ENCODE assay signal across 13 mouse cellular contexts in genomic region chr14:30674947-30675346, GRCm38 (mm10). TPM values are rescaled to one million over a fixed set of nuclear protein-coding genes. Genes with fewer than 3 reads are reported as not detected.
DNase-seq lines count a peak whose midpoint lies in the region; ATAC-seq and TF ChIP-seq lines count a peak whose summit lies in the region.
"Had no signal": no experiment of that assay in that cellular context is flagged by ENCODE, and none has a peak within 500 bp of the region (broad histone marks: within the 10 kb centered on the region; RNA-seq: fewer than 3 reads in every experiment).

No protein-coding gene starts in this region.

- no peak for TF ChIP-seq CTCF in intestine, postnatal 0 days (IDR thresholded peaks at IDR 0.05; ENCODE audit: low read depth)

- H3K4me3 ChIP-seq in liver, embryonic 16.5 days (ENCODE audit: low read depth, low read length), result no peak overlapping the region
- no peak overlapping the region for H3K4me3 ChIP-seq in intestine, postnatal 0 days (ENCODE audit: low read depth, low read length)
- no peak overlapping the region for H3K4me3 ChIP-seq in hindbrain, embryonic 10.5 days
- H3K4me3 ChIP-seq in hindbrain, embryonic 13.5 days, result no peak overlapping the region
- H3K4me3 ChIP-seq: limb, embryonic 12.5 days; midbrain, embryonic 15.5 days had no signal

- H3K27me3 ChIP-seq in liver, embryonic 16.5 days (ENCODE audit: control insufficient read depth, insufficient read depth, low read depth, low read length), result no peaks in the 10 kb centered on the region
- no peaks in the 10 kb centered on the region for H3K27me3 ChIP-seq in intestine, postnatal 0 days (replicated peaks; ENCODE audit: control insufficient read depth, insufficient read depth, low read length)
- H3K27me3 ChIP-seq in hindbrain, embryonic 10.5 days (ENCODE audit: insufficient read depth, poor library complexity, severe bottlenecking), result no peaks in the 10 kb centered on the region
- no peaks in the 10 kb centered on the region for H3K27me3 ChIP-seq in hindbrain, embryonic 13.5 days
- H3K27me3 ChIP-seq: limb, embryonic 12.5 days; midbrain, embryonic 15.5 days had no signal

- H3K9ac ChIP-seq in liver, embryonic 16.5 days (ENCODE audit: low read depth, low read length), result no peak overlapping the region
- no peak overlapping the region for H3K9ac ChIP-seq in intestine, postnatal 0 days (ENCODE audit: low read depth, low read length)
- H3K9ac ChIP-seq in hindbrain, embryonic 13.5 days, result no peak overlapping the region
- H3K9ac ChIP-seq: limb, embryonic 12.5 days; midbrain, embryonic 15.5 days had no signal

- no peak overlapping the region for H3K4me2 ChIP-seq in liver, embryonic 16.5 days (ENCODE audit: low read depth, low read length)
- H3K4me2 ChIP-seq in intestine, postnatal 0 days (replicated peaks; ENCODE audit: low read depth), result no peak overlapping the region
- no peak overlapping the region for H3K4me2 ChIP-seq in hindbrain, embryonic 13.5 days
- H3K4me2 ChIP-seq: limb, embryonic 12.5 days; midbrain, embryonic 15.5 days had no signal

- no peaks in the 10 kb centered on the region for H3K9me3 ChIP-seq in liver, embryonic 16.5 days (replicated peaks; ENCODE audit: control insufficient read depth, low read length)
- H3K9me3 ChIP-seq in intestine, postnatal 0 days (ENCODE audit: control insufficient read depth), result no peaks in the 10 kb centered on the region
- no peaks in the 10 kb centered on the region for H3K9me3 ChIP-seq in hindbrain, embryonic 10.5 days
- H3K9me3 ChIP-seq in hindbrain, embryonic 13.5 days, result no peaks in the 10 kb centered on the region
- H3K9me3 ChIP-seq: limb, embryonic 12.5 days; midbrain, embryonic 15.5 days had no signal

- 0 out of 2 replicates have a peak overlapping the region, but pooled peaks have one; percentile 19 for H3K27ac ChIP-seq in liver, embryonic 16.5 days (ENCODE audit: low read length)
- no peak overlapping the region for H3K27ac ChIP-seq in intestine, postnatal 0 days (ENCODE audit: low read depth, low read length)
- no peak overlapping the region for H3K27ac ChIP-seq in hindbrain, embryonic 10.5 days
- no peak overlapping the region for H3K27ac ChIP-seq in hindbrain, embryonic 13.5 days
- H3K27ac ChIP-seq: limb, embryonic 12.5 days; midbrain, embryonic 15.5 days had no signal

- peak; percentile 72 for DNase-seq in CD4-positive, CD25-positive, alpha-beta regulatory T cell, adult 2 months (ENCODE audit: low read depth, low spot score)
- peak; percentile 52 for DNase-seq in c-Kit-positive CD71-positive TER-119-negative erythroid progenitor cells, embryonic 14.5 days (ENCODE audit: low read depth)
- no peak for DNase-seq in hindbrain, embryonic 10.5 days (ENCODE audit: low spot score)
- no peak for DNase-seq in retina, postnatal 1 day
- DNase-seq: cerebellum, adult 11 months; kidney, adult 18-20 months; layer of hippocampus, adult 9-11 months had no signal

- peak; percentile 80 for ATAC-seq in liver, embryonic 16.5 days (ENCODE audit: low read depth)
- peak; percentile 96 for ATAC-seq in megakaryocyte-erythroid progenitor cell, adult 5-6 weeks (replicated peaks; ENCODE audit: low FRiP score, low TSS enrichment, poor library complexity, severe bottlenecking)
- ATAC-seq in intestine, postnatal 0 days, result no peak
- no peak for ATAC-seq in hindbrain, embryonic 13.5 days (ENCODE audit: low FRiP score)
- ATAC-seq: midbrain, embryonic 15.5 days had no signal

- peaks cover 2% of the 10 kb centered on the region; the same call in 1 of the 2 replicates for H3K36me3 ChIP-seq in liver, embryonic 16.5 days (ENCODE audit: control insufficient read depth, insufficient read depth)
- peaks cover 69% of the 10 kb centered on the region for H3K36me3 ChIP-seq in intestine, postnatal 0 days (ENCODE audit: control insufficient read depth, insufficient read depth)
- H3K36me3 ChIP-seq in hindbrain, embryonic 10.5 days, result peaks cover 76% of the 10 kb centered on the region
- peaks cover 66% of the 10 kb centered on the region for H3K36me3 ChIP-seq in hindbrain, embryonic 13.5 days

- WGBS in liver, embryonic 16.5 days (ENCODE audit: insufficient replicate concordance), result 25% methylated on average over 6 of the region's 6 CpGs
- WGBS in intestine, postnatal 0 days, result 67% methylated on average over 6 of the region's 6 CpGs
- 77% methylated on average over 6 of the region's 6 CpGs for WGBS in hindbrain, embryonic 10.5 days
- 74% methylated on average over 6 of the region's 6 CpGs for WGBS in hindbrain, embryonic 13.5 days

- peaks cover 5% of the 10 kb centered on the region; the same call in 1 of the 2 replicates for H3K4me1 ChIP-seq in liver, embryonic 16.5 days (ENCODE audit: control insufficient read depth, low read depth, low read length)
- H3K4me1 ChIP-seq in intestine, postnatal 0 days (replicated peaks; ENCODE audit: control insufficient read depth, insufficient read depth, low read length), result no peaks in the 10 kb centered on the region
- no peaks in the 10 kb centered on the region for H3K4me1 ChIP-seq in hindbrain, embryonic 10.5 days (replicated peaks)
- no peaks in the 10 kb centered on the region for H3K4me1 ChIP-seq in hindbrain, embryonic 13.5 days (replicated peaks)
- H3K4me1 ChIP-seq: limb, embryonic 12.5 days; midbrain, embryonic 15.5 days had no signal

RNA-seq across cellular contexts. Expression of gene Rft1, which starts 20.8 kb away (rescaled TPM):
- 3.9 and 4.1 TPM in 2 replicates for polyA plus RNA-seq in liver, embryonic 16.5 days (2015; fragmentation: Nextera tagmentation; extraction: Ambion mirVana)
- 15.4 and 23.5 TPM in 2 replicates for total RNA-seq in megakaryocyte-erythroid progenitor cell, adult 5-6 weeks (2014; fragmentation: Nextera tagmentation)
- 7.6 and 18.7 TPM in 2 replicates for total RNA-seq in megakaryocyte-erythroid progenitor cell, adult 5-6 weeks (2017)
- polyA plus RNA-seq in intestine, postnatal 0 days (2015; fragmentation: Nextera tagmentation; extraction: Ambion mirVana), result 8.4 and 9.0 TPM in 2 replicates
- 13.0 and 13.6 TPM in 2 replicates for polyA plus RNA-seq in hindbrain, embryonic 10.5 days (2016; fragmentation: Nextera tagmentation; extraction: Ambion mirVana)
- 9.5 and 10.4 TPM in 2 replicates for polyA plus RNA-seq in hindbrain, embryonic 13.5 days (2015; fragmentation: Nextera tagmentation; extraction: Ambion mirVana)

RNA-seq across cellular contexts. Expression of gene Sfmbt1, which starts 39.7 kb away (rescaled TPM):
- 11.0 and 12.0 TPM in 2 replicates for polyA plus RNA-seq in liver, embryonic 16.5 days (2015; fragmentation: Nextera tagmentation; extraction: Ambion mirVana)
- total RNA-seq in megakaryocyte-erythroid progenitor cell, adult 5-6 weeks (2014; fragmentation: Nextera tagmentation), result 22.3 and 26.3 TPM in 2 replicates
- 12.7 and 13.7 TPM in 2 replicates for total RNA-seq in megakaryocyte-erythroid progenitor cell, adult 5-6 weeks (2017)
- polyA plus RNA-seq in intestine, postnatal 0 days (2015; fragmentation: Nextera tagmentation; extraction: Ambion mirVana), result 11.4 and 14.6 TPM in 2 replicates
- 17.8 and 20.8 TPM in 2 replicates for polyA plus RNA-seq in hindbrain, embryonic 10.5 days (2016; fragmentation: Nextera tagmentation; extraction: Ambion mirVana)
- polyA plus RNA-seq in hindbrain, embryonic 13.5 days (2015; fragmentation: Nextera tagmentation; extraction: Ambion mirVana), result 17.6 and 19.1 TPM in 2 replicates

RNA-seq across cellular contexts. Expression of gene Prkcd, which starts 48.9 kb away (rescaled TPM):
- polyA plus RNA-seq in liver, embryonic 16.5 days (2015; fragmentation: Nextera tagmentation; extraction: Ambion mirVana), result 16.3 and 16.4 TPM in 2 replicates
- total RNA-seq in megakaryocyte-erythroid progenitor cell, adult 5-6 weeks (2014; fragmentation: Nextera tagmentation), result 33.4 and 47.3 TPM in 2 replicates
- total RNA-seq in megakaryocyte-erythroid progenitor cell, adult 5-6 weeks (2017), result 20.7 and 32.0 TPM in 2 replicates
- polyA plus RNA-seq in intestine, postnatal 0 days (2015; fragmentation: Nextera tagmentation; extraction: Ambion mirVana), result 54.7 and 60.6 TPM in 2 replicates
- polyA plus RNA-seq in hindbrain, embryonic 10.5 days (2016; fragmentation: Nextera tagmentation; extraction: Ambion mirVana), result 28.7 and 35.4 TPM in 2 replicates
- 29.2 and 31.7 TPM in 2 replicates for polyA plus RNA-seq in hindbrain, embryonic 13.5 days (2015; fragmentation: Nextera tagmentation; extraction: Ambion mirVana)

Comparison
In these comparisons a context has a peak if more than half of its experiments do, and no peak if none do; other contexts are left out.
1. DNase-seq: peak in CD4-positive, CD25-positive, alpha-beta regulatory T cell, adult 2 months (single experiment) and c-Kit-positive CD71-positive TER-119-negative erythroid progenitor cells, embryonic 14.5 days (single experiment); none in hindbrain, embryonic 10.5 days (single experiment) and retina, postnatal 1 day (single experiment).
2. ATAC-seq: peak in liver, embryonic 16.5 days (single experiment) and megakaryocyte-erythroid progenitor cell, adult 5-6 weeks (single experiment); none in intestine, postnatal 0 days (single experiment) and hindbrain, embryonic 13.5 days (single experiment).